Mouse (Mus musculus) inflammation-experienced regulatory T-cells, adult 16 weeks (primary cell): ENCODE measurements around the gene Apol11a. TPM values are rescaled to one million over a fixed set of nuclear protein-coding genes. Genes with fewer than 3 reads are reported as not detected.

Experiments
- polyA plus RNA-seq: library from polyadenylated mRNA; unstranded; fragments of 100-300 nt; shearing (Covaris generic); gene quantifications from one replicate; pipeline ENCODE4 v1.2.1, GENCODE M21; 2017

Apol11a gene
- not detected for polyA plus RNA-seq

DNA sequence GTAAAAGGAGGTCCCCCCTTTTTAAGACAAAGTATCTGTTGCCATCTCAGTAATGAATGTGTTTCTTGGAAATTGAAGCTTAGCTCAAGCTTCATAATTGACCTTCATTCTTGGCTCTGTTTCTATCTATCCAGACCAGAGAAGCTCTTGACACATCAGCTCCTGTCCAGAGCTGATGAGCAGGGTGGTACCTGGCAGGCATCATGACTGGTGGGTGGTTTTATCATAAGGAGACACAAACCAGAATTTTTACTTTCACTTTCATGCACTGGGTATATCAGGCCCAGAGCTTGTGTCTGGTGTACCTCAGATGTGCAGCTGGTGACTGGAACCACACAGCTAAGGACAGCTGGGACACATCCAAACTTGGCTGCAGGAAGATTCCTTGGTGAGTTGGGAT, at the start of gene Apol11a:
Apol11a (plus strand) TSS at position 306 of the 400 bp plus-strand sequence.

GRCm38 (mm10) chr15:77476693-77477092, 31.4 kb upstream of the Apol11a start, which contains the start of gene Apol10a:
Gene Apol10a, plus strand, starts transcription at chr15:77477047.

DNA sequence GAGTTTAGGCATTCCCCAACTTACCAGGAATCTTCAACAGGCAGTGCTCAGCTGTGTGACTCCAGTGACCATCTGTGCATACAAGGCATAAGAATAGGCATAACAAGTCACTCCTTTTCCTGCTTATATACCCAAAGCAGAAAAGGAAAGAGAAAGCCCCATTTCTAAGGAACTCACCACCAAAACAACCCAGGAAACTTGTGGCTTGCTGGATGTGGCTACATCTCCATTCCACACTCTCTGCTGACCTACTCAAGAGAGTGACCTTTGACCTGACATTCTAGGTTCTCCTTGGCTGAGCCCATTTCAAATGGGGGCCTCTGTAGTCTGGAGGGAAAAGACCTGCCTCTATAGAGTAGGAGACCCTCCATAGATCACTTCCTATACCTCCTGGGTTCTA, 25.1 kb downstream of the Apol11a start, which contains the start of gene Apol7c:
Apol7c (minus strand) TSS at position 101 of the 400 bp plus-strand sequence.

GRCm38 (mm10) chr15:77561792-77562191, 53.7 kb downstream of the Apol11a start, which contains the start of gene 1700025B11Rik:
Gene 1700025B11Rik, minus strand, starts transcription at chr15:77561892.

Other genes with a start within 250 kb of the Apol11a start
- not detected for gene Rbfox2, start 201.3 kb upstream of the Apol11a start, polyA plus RNA-seq
- gene Apol7a, start 109.2 kb upstream of the Apol11a start, polyA plus RNA-seq: not detected
- gene Apol9a, start 97.1 kb upstream of the Apol11a start, polyA plus RNA-seq: 5.0 TPM
- 0.46 TPM for gene Apol7b, start 60.8 kb upstream of the Apol11a start, polyA plus RNA-seq
- gene Apol10a, start 31.2 kb upstream of the Apol11a start, polyA plus RNA-seq: not detected
- gene Apol7c, start 25.0 kb downstream of the Apol11a start, polyA plus RNA-seq: 0.43 TPM
- not detected for gene 1700025B11Rik, start 53.6 kb downstream of the Apol11a start, polyA plus RNA-seq
- 7.4 TPM for gene Apol10b, start 87.9 kb downstream of the Apol11a start, polyA plus RNA-seq
- gene Gm36245, start 91.0 kb downstream of the Apol11a start, polyA plus RNA-seq: not detected
- 2.6 TPM for gene Apol11b, start 135.0 kb downstream of the Apol11a start, polyA plus RNA-seq
- gene Apol7e, start 190.6 kb downstream of the Apol11a start, polyA plus RNA-seq: 81.3 TPM
- 23.4 TPM for gene Apol9b, start 220.8 kb downstream of the Apol11a start, polyA plus RNA-seq
- gene Apol8, start 248.7 kb downstream of the Apol11a start, polyA plus RNA-seq: 0.11 TPM